Comparison of ENCODE assay signal across 26 mouse cellular contexts in genomic region chr7:142319124-142319523, GRCm38 (mm10). TPM values are rescaled to one million over a fixed set of nuclear protein-coding genes. Genes with fewer than 3 reads are reported as not detected.
DNase-seq lines count a peak whose midpoint lies in the region; ATAC-seq and TF ChIP-seq lines count a peak whose summit lies in the region.
"Had no signal": no experiment of that assay in that cellular context is flagged by ENCODE, and none has a peak within 500 bp of the region (broad histone marks: within the 10 kb centered on the region; RNA-seq: fewer than 3 reads in every experiment).

No protein-coding gene starts in this region.

- WGBS in heart, embryonic 10.5 days: 89% methylated on average over 11 of the region's 11 CpGs
- WGBS in intestine, embryonic 16.5 days: 74% methylated on average over 11 of the region's 11 CpGs
- 89% methylated on average over 11 of the region's 11 CpGs for WGBS in lung, adult 2 months

- peak overlapping the region; percentile 85 for H3K27ac ChIP-seq in heart, embryonic 10.5 days
- peak overlapping the region; percentile 26; the same call in 1 of the 2 replicates for H3K27ac ChIP-seq in intestine, embryonic 16.5 days (ENCODE audit: low read length)
- H3K27ac ChIP-seq: gastrocnemius, adult 2 months; limb, embryonic 13.5 days; liver, embryonic 14.5 days had no signal

- TF ChIP-seq CTCF in lung, adult 2 months (IDR thresholded peaks at IDR 0.05; ENCODE audit: insufficient read depth, low read length): no peak

- no peak for ATAC-seq in intestine, embryonic 16.5 days
- ATAC-seq: forebrain, embryonic 16.5 days had no signal

- no peak overlapping the region for H3K4me3 ChIP-seq in heart, embryonic 10.5 days
- H3K4me3 ChIP-seq in intestine, embryonic 16.5 days (ENCODE audit: low read length): no peak overlapping the region
- H3K4me3 ChIP-seq in lung, adult 2 months (replicated peaks; ENCODE audit: extremely low read depth, low read depth, low read length): no peak overlapping the region
- H3K4me3 ChIP-seq: erythroblast, embryonic 14.5 days; gastrocnemius, adult 2 months; limb, embryonic 13.5 days; megakaryocyte, embryonic 14.5 days had no signal

- H3K4me2 ChIP-seq in intestine, embryonic 16.5 days (ENCODE audit: low read depth, low read length): no peak overlapping the region
- H3K4me2 ChIP-seq: limb, embryonic 13.5 days had no signal

- H3K9ac ChIP-seq in intestine, embryonic 16.5 days (ENCODE audit: low read depth, low read length): no peak overlapping the region
- H3K9ac ChIP-seq: limb, embryonic 13.5 days; liver, embryonic 14.5 days had no signal

- H3K36me3 ChIP-seq in heart, embryonic 10.5 days: no peaks in the 10 kb centered on the region
- no peaks in the 10 kb centered on the region for H3K36me3 ChIP-seq in intestine, embryonic 16.5 days (ENCODE audit: control insufficient read depth, insufficient read depth, low read length)
- H3K36me3 ChIP-seq: limb, embryonic 13.5 days had no signal

- H3K9me3 ChIP-seq in heart, embryonic 10.5 days: no peaks in the 10 kb centered on the region
- no peaks in the 10 kb centered on the region for H3K9me3 ChIP-seq in intestine, embryonic 16.5 days (ENCODE audit: control insufficient read depth, low read length)
- H3K9me3 ChIP-seq: limb, embryonic 13.5 days; megakaryocyte, embryonic 14.5 days had no signal

- H3K4me1 ChIP-seq in heart, embryonic 10.5 days: peaks cover 65% of the 10 kb centered on the region
- H3K4me1 ChIP-seq in intestine, embryonic 16.5 days (ENCODE audit: control insufficient read depth, insufficient read depth, low read length): peaks cover 7% of the 10 kb centered on the region
- no peaks in the 10 kb centered on the region for H3K4me1 ChIP-seq in lung, adult 2 months (ENCODE audit: control insufficient read depth, insufficient read depth, low read length)

- DNase-seq in heart, embryonic 10.5 days (ENCODE audit: low spot score): no peak
- DNase-seq in heart, postnatal 4 days: no peak
- peak; percentile 20 for DNase-seq in right cerebral cortex, adult 18-20 months
- no peak for DNase-seq in right cerebral cortex, postnatal 10 days (ENCODE audit: low spot score in 2 of 2)
- DNase-seq in telencephalon, adult 2 months (ENCODE audit: low read depth, low spot score): peak; percentile 49
- DNase-seq in lung, adult 2 months: no peak
- DNase-seq in layer of hippocampus, postnatal 10 days (ENCODE audit: low spot score in 2 of 2): no peak
- DNase-seq: cerebellum, adult 9-11 months; gastrocnemius, adult 2 months; heart, adult 18-20 months; kidney, adult 18-20 months; kidney, postnatal 14 days; lung, postnatal 10 days; thymus, postnatal 4 days had no signal

- H3K27me3 ChIP-seq in heart, embryonic 10.5 days (ENCODE audit: insufficient read depth, poor library complexity, severe bottlenecking): no peaks in the 10 kb centered on the region
- H3K27me3 ChIP-seq in intestine, embryonic 16.5 days (replicated peaks; ENCODE audit: control insufficient read depth, insufficient read depth, low read length): no peaks in the 10 kb centered on the region
- H3K27me3 ChIP-seq: limb, embryonic 13.5 days had no signal

- TF ChIP-seq POLR2A in lung, adult 2 months (IDR thresholded peaks at IDR 0.05; ENCODE audit: borderline replicate concordance, extremely low read depth, low read depth, low read length): no peak

RNA-seq across cellular contexts. Expression of gene Krtap5-4, which starts 15.8 kb away (rescaled TPM):
- polyA plus RNA-seq in heart, embryonic 10.5 days (2016; fragmentation: Nextera tagmentation; extraction: Ambion mirVana): 0.34 TPM in 1 of 2 replicates, not detected in the other
- not detected for total RNA-seq in heart, postnatal 4 days (2021)
- not detected in 2 replicates for polyA plus RNA-seq in intestine, embryonic 16.5 days (2015; fragmentation: Nextera tagmentation; extraction: Ambion mirVana)
- polyA plus RNA-seq in lung, adult 2 months (2012; rRNA removed): not detected in 2 replicates
- total RNA-seq in layer of hippocampus, postnatal 10 days (2021): not detected
- total RNA-seq: adrenal gland, postnatal 4 days; gastrocnemius, adult 2 months; heart, adult 18-20 months; MEL; monocyte, adult 5-6 weeks; neutrophil, adult 5-6 weeks had no signal
- polyA plus RNA-seq: erythroblast, embryonic 14.5 days; forebrain, embryonic 16.5 days; limb, embryonic 13.5 days; liver, embryonic 14.5 days; spleen, adult 2 months had no signal

RNA-seq across cellular contexts. Expression of gene Krtap5-1, which starts 22.2 kb away (rescaled TPM):
- polyA plus RNA-seq in heart, embryonic 10.5 days (2016; fragmentation: Nextera tagmentation; extraction: Ambion mirVana): not detected in 2 replicates
- total RNA-seq in heart, postnatal 4 days (2021): not detected
- polyA plus RNA-seq in intestine, embryonic 16.5 days (2015; fragmentation: Nextera tagmentation; extraction: Ambion mirVana): not detected in 2 replicates
- polyA plus RNA-seq in lung, adult 2 months (2012; rRNA removed): not detected in 2 replicates
- not detected for total RNA-seq in layer of hippocampus, postnatal 10 days (2021)
- total RNA-seq: adrenal gland, postnatal 4 days; gastrocnemius, adult 2 months; heart, adult 18-20 months; MEL; monocyte, adult 5-6 weeks; neutrophil, adult 5-6 weeks had no signal
- polyA plus RNA-seq: erythroblast, embryonic 14.5 days; forebrain, embryonic 16.5 days; heart, embryonic 16.5 days; limb, embryonic 13.5 days; liver, embryonic 14.5 days; spleen, adult 2 months had no signal

RNA-seq across cellular contexts. Expression of gene Gm4559, which starts 45.0 kb away (rescaled TPM):
- not detected in 2 replicates for polyA plus RNA-seq in heart, embryonic 10.5 days (2016; fragmentation: Nextera tagmentation; extraction: Ambion mirVana)
- total RNA-seq in heart, postnatal 4 days (2021): not detected
- not detected in 2 replicates for polyA plus RNA-seq in intestine, embryonic 16.5 days (2015; fragmentation: Nextera tagmentation; extraction: Ambion mirVana)
- not detected in 2 replicates for polyA plus RNA-seq in lung, adult 2 months (2012; rRNA removed)
- total RNA-seq in layer of hippocampus, postnatal 10 days (2021): not detected
- total RNA-seq: adrenal gland, postnatal 4 days; gastrocnemius, adult 2 months; heart, adult 18-20 months; MEL; monocyte, adult 5-6 weeks; neutrophil, adult 5-6 weeks had no signal
- polyA plus RNA-seq: erythroblast, embryonic 14.5 days; forebrain, embryonic 16.5 days; heart, embryonic 16.5 days; limb, embryonic 13.5 days; liver, embryonic 14.5 days; spleen, adult 2 months had no signal

RNA-seq across cellular contexts. Expression of gene Ifitm10, which starts 54.4 kb away (rescaled TPM):
- polyA plus RNA-seq in heart, embryonic 10.5 days (2016; fragmentation: Nextera tagmentation; extraction: Ambion mirVana): 7.7 and 12.5 TPM in 2 replicates
- total RNA-seq in heart, postnatal 4 days (2021): 1 to 10 TPM; 2.0 TPM
- polyA plus RNA-seq in intestine, embryonic 16.5 days (2015; fragmentation: Nextera tagmentation; extraction: Ambion mirVana): 1.8 and 2.4 TPM in 2 replicates
- 48.5 and 49.1 TPM in 2 replicates for polyA plus RNA-seq in lung, adult 2 months (2012; rRNA removed)
- 10 to 100 TPM; 21.0 to 24.6 TPM for total RNA-seq in layer of hippocampus, postnatal 10 days (2021)
- total RNA-seq: MEL had no signal

Comparison
In these comparisons a context has a peak if more than half of its experiments do, and no peak if none do; other contexts are left out.
1. DNase-seq: peak in right cerebral cortex, adult 18-20 months (single experiment) and telencephalon, adult 2 months (single experiment); none in heart, embryonic 10.5 days (single experiment), heart, postnatal 4 days (single experiment), right cerebral cortex, postnatal 10 days (0 of 2), lung, adult 2 months (single experiment) and layer of hippocampus, postnatal 10 days (0 of 2).